Mouse (Mus musculus) heart, adult 2 months (tissue): ENCODE data around the gene Cdk11b. TPM values are rescaled to one million over a fixed set of nuclear protein-coding genes. Genes with fewer than 3 reads are reported as not detected.
"Not testable (repeated sequence)": the region's sequence is repeated elsewhere in the genome, so short reads cannot be mapped to it uniquely, and the experiment has no call there.

Source experiments
- DNase-seq, 2 experiments: peaks; one replicate each; pipeline ENCODE4 v3.0.0; 2021
- H3K27ac ChIP-seq: fragments of 200-600 bp; 2 replicates; pipeline ENCODE4 v1.8.1; 2022
- H3K27me3 ChIP-seq: fragments of 200-500 bp; 2 replicates; pipeline ENCODE4 v1.6.1; 2012; ENCODE audit warnings: mild to moderate bottlenecking, low read length, inconsistent platforms, mixed read lengths; ENCODE audit not compliant: control insufficient read depth, insufficient read depth
- H3K36me3 ChIP-seq: fragments of 200-500 bp; 2 replicates; pipeline ENCODE4 v1.6.1; 2012; ENCODE audit warnings: low read length, inconsistent platforms; ENCODE audit not compliant: control insufficient read depth, insufficient read depth
- H3K4me1 ChIP-seq: fragments of 200-500 bp; 2 replicates; pipeline ENCODE4 v1.6.1; 2011; ENCODE audit warnings: low read length; ENCODE audit not compliant: control insufficient read depth, insufficient read depth
- H3K4me3 ChIP-seq: fragments of 200-600 bp; 2 replicates; pipeline ENCODE4 v1.8.1; 2022
- H3K79me2 ChIP-seq: fragments of 200-500 bp; replicated peaks from 2 replicates; pipeline ENCODE4 v1.6.1; 2012; ENCODE audit warnings: mild to moderate bottlenecking, inconsistent platforms, low read length, moderate library complexity, mixed read lengths; ENCODE audit not compliant: control insufficient read depth, insufficient read depth
- H3K9ac ChIP-seq: fragments of 200-500 bp; 2 replicates; pipeline ENCODE4 v1.6.1; 2012; ENCODE audit warnings: low read depth, mild to moderate bottlenecking, control low read depth, inconsistent platforms, low read length, mixed read lengths
- CTCF ChIP-seq: fragments of 200-600 bp; IDR thresholded peaks from 2 replicates; pipeline ENCODE4 v1.8.1; 2022; ENCODE audit warnings: antibody characterized with exemption, mild to moderate bottlenecking, moderate library complexity
- EP300 ChIP-seq: fragments of 200-500 bp; IDR thresholded peaks from 2 replicates; pipeline ENCODE4 v1.6.1; 2011; ENCODE audit warnings: low read depth, low read length, control low read depth; ENCODE audit not compliant: insufficient read depth
- POLR2A ChIP-seq: fragments of 200-500 bp; IDR thresholded peaks from 2 replicates; pipeline ENCODE4 v1.6.1; 2011; ENCODE audit warnings: mild to moderate bottlenecking, low read depth, low read length, control low read depth; ENCODE audit not compliant: insufficient read depth
- WGBS: fragments of 180-500 bp; shearing (Covaris S2); methylation state at CpG from one replicate; pipeline ENCODE4 v1.1.7; 2018; 5-methylcytosine and 5-hydroxymethylcytosine counted together
- intact Hi-C: fragments of 180-260 bp; cut with DNase I; formaldehyde crosslinking; loops from one replicate; pipeline ENCODE4 v1.15.1; 2025
- polyA plus RNA-seq: library from polyadenylated mRNA; depleted of rRNA; stranded (reverse); fragments of >200 nt; gene quantifications from 2 replicates; pipeline ENCODE4 v1.2.3, GENCODE M21; 2012
- total RNA-seq, 2 experiments: library from RNA; stranded (reverse); gene quantifications; 2 replicates each; pipeline ENCODE4 v1.2.3; 2021

Cdk11b gene
- total and polyA plus RNA-seq, 3 experiments, result 17.4 to 30.2 (median 29.3) TPM

DNA sequence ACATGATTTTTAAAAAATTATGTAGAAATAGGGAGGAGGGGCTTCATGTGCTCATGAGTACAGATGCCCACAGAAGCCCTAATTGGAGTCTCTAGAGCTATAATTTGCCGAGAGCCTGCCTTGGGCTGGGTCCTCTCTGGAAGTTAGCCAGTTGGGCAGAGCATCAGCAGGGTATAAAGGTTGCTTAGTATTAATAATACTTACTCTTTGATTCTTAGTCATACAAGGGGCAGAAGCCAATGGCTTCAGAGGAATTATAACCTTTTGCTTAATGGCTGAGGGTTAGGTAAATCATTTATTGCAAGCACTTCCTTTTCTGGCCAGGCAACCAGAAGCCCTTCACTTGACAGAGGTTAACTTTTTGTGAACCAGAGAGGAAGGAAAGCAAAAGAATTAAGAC is 18.9 kb downstream of the Cdk11b start:
- Histone ChIP-seq H3K27ac (no peak overlapping the region), H3K36me3 (no peaks in the 10 kb centered on the region; the same call in 1 of the 2 replicates), H3K27me3 (no peaks in the 10 kb centered on the region), H3K4me3 (no peak overlapping the region), H3K4me1 (no peaks in the 10 kb centered on the region), H3K79me2 (no peaks in the 10 kb centered on the region), H3K9ac (no peak overlapping the region)
- 82% methylated on average over 1 of the region's 1 CpGs for WGBS
- intact Hi-C loops, result no loop called here
- no peak for TF ChIP-seq CTCF
- no peak for TF ChIP-seq POLR2A
- no peak for TF ChIP-seq EP300
- DNase-seq, result no peak

DNA sequence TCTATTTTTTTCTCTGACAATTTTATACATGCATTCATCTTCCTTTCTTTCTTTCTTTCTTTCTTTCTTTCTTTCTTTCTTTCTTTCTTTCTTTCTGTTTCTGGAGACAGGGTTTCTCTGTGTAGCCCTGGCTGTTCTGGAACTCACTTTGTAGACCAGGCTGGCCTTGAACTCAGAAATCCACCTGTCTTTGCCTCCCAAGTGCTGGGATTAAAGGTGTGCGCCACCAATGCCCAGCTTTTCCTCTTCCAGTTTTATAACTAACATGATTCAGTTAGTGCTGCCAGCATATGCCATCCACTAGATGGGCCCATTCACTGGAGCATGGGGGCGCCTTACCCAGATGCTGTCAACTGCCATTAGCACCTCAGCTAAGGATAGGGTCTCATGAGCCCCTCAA is 20.7 kb downstream of the Cdk11b start, which contains the start of gene Gm10563:
Gm10563 (minus strand) TSS at position 101 of the 400 bp plus-strand sequence.
- H3K79me2 ChIP-seq, DNase-seq, H3K27me3 ChIP-seq, H3K4me3 ChIP-seq, H3K27ac ChIP-seq, H3K4me1 ChIP-seq, H3K36me3 ChIP-seq, intact Hi-C loops, H3K9ac ChIP-seq: not testable (repeated sequence)
- WGBS, result 99% methylated on average over 2 of the region's 2 CpGs

DNA sequence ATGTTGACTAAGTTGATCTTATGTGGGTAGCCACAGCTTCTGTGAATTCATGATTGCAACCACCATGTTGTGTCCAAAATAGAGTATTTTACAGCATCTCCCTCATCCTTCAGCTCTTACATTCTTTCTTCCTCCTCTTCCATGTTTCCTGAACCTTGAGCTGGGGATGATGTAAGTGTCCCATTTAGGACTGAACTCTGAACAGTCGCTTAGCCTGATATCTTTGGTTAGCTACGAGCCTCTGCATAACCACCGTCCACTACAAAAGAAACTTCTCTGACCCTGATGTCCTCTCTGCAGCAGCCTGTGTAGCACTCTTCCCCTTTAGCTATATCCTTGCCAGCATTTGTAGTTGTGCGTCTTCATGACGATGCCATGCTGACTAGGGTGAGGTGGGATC is 21.1 kb downstream of the Cdk11b start:
- no peak for DNase-seq
- intact Hi-C loops, result no loop called here
- H3K27ac ChIP-seq, result no peak overlapping the region
- H3K27me3 ChIP-seq, result no peaks in the 10 kb centered on the region
- no peaks in the 10 kb centered on the region for H3K79me2 ChIP-seq
- no peak overlapping the region for H3K4me3 ChIP-seq
- 79% methylated on average over 5 of the region's 5 CpGs for WGBS
- H3K4me1 ChIP-seq, result no peaks in the 10 kb centered on the region
- no peaks in the 10 kb centered on the region for H3K36me3 ChIP-seq
- H3K9ac ChIP-seq, result no peak overlapping the region
- TF ChIP-seq CTCF (no peak), EP300 (no peak), POLR2A (no peak)

DNA sequence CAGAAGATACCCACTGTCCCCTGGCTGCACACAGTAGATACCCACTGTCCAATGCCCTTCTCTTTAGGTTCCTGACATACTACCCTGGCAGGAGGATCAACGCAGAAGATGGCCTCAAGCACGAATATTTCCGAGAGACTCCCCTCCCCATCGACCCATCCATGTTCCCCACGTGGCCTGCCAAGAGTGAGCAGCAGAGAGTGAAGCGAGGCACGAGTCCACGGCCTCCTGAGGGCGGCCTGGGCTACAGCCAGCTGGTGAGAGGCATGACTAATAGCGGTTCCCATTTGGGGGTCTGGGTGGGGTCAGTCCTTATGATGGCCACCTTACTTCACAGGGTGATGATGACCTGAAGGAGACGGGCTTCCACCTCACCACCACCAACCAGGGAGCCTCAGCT is 24.7 kb downstream of the Cdk11b start:
- 85% methylated on average over 11 of the region's 11 CpGs for WGBS
- Histone ChIP-seq H3K27me3 (peaks cover 3% of the 10 kb centered on the region; the same call in 1 of the 2 replicates), H3K27ac (no peak overlapping the region), H3K9ac (no peak overlapping the region), H3K36me3 (no peaks in the 10 kb centered on the region), H3K79me2 (no peaks in the 10 kb centered on the region), H3K4me1 (peaks cover 2% of the 10 kb centered on the region), H3K4me3 (no peak overlapping the region)
- no peak for DNase-seq
- intact Hi-C loops, result no loop called here
- TF ChIP-seq EP300, result no peak
- no peak for TF ChIP-seq CTCF
- TF ChIP-seq POLR2A, result no peak

DNA sequence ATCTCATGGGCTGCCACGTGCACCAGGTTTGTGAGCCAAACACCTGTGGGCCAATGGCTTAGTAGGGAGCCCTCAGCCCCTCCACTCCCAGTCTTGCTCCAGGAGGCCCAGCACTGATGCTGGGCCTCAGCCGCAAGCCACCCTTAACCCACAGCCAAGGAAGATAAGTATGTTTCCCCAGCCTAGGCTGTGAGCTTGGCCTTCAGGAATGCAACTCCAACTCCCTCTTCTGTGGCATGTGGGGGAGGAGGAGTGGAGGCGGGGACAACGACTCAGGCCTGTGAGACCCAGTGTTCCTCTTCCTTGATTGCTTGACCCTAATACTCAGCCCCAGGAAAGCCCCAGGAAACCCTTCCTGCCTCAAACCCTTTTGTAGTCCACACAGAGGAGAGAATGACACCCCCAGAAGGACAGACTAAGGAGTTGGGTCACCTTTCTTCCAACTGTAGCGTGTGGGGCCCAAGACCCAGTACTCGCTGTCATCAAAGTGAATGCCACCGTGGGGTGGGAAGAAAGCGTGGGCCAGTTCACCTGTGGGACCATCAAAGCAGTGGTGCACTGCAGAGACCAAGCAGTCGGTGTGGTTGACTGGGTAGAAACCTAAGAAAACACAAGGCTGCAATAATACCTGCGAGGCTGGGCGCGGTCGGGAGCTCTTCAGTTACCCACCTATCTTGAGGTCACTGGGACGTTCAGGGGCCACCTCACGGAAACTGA is 27.1 kb downstream of the Cdk11b start:
- H3K27me3 ChIP-seq, result peaks cover 3% of the 10 kb centered on the region; the same call in 1 of the 2 replicates
- no peak overlapping the region for H3K9ac ChIP-seq
- intact Hi-C loops, result no loop called here
- H3K4me3 ChIP-seq, result no peak overlapping the region
- peak overlapping the region; percentile 28 for H3K27ac ChIP-seq
- H3K36me3 ChIP-seq, result no peaks in the 10 kb centered on the region
- no peaks in the 10 kb centered on the region for H3K79me2 ChIP-seq
- 62% methylated on average over 15 of the region's 15 CpGs for WGBS
- peaks cover 2% of the 10 kb centered on the region for H3K4me1 ChIP-seq
- peak; percentile 46 to 66 for DNase-seq
- TF ChIP-seq CTCF (no peak), EP300 (no peak), POLR2A (0 out of 2 replicates have a peak, but pooled peaks have one; percentile 21)

DNA sequence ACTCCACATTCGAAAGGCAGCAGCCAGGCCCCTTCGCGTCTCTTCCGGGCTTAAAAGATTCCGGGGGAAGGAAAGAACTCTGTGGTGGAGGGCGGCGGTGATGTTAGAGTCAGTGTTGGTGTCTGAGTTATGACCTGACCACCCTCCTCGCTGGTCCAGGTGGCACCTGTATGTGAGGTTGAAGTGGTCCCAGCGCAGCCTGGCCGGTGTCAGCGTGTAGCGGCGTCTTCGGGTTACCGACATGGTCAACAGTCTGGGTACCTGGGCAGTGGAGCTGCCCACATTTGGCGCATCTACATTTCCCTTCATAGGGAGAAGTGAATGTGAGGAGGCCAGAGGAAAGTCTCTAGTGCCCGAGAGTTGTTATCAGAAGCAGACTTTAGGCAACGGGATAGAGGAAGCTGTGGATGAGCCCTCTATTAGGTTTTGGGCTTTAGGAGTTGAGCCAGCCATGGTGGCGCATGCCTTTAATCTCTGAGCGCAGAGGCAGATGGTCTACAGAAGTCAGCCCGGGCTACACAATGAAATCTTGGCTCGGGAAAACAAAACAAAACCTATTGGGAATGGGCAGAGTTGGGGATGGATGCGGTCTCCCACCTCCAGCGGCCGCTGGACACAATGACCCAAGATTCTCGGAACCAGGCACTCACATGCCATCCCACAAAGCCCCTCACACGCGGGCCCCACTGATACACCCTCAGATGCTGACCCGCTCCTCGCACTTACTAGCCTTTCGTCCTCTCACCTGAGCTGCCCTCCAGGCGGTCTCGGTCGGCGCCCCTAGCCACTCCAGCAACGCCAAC is 27.8 kb downstream of the Cdk11b start:
- DNase-seq, result no peak
- Histone ChIP-seq H3K4me3 (peak overlapping the region; percentile 28), H3K27ac (peak overlapping the region; percentile 47), H3K79me2 (no peaks in the 10 kb centered on the region), H3K4me1 (peaks cover 2% of the 10 kb centered on the region), H3K27me3 (peaks cover 3% of the 10 kb centered on the region; the same call in 1 of the 2 replicates), H3K36me3 (no peaks in the 10 kb centered on the region), H3K9ac (peak overlapping the region; percentile 74)
- TF ChIP-seq CTCF, result no peak
- TF ChIP-seq POLR2A, result no peak
- TF ChIP-seq EP300, result no peak
- WGBS, result 32% methylated on average over 36 of the region's 36 CpGs
- intact Hi-C loops, result no loop called here
